Mouse (Mus musculus) stomach, postnatal 0 days (tissue): ENCODE data around the gene Bpifa1.

Experiments
- CTCF ChIP-seq: IDR thresholded peaks from 2 replicates; pipeline ENCODE4 v1.5.1; 2016; ENCODE audit warnings: antibody characterized with exemption, low read depth, mild to moderate bottlenecking, moderate library complexity
- EP300 ChIP-seq: optimal IDR thresholded peaks from 2 replicates; pipeline ENCODE3; 2016; ENCODE audit warnings: antibody characterized with exemption

- TF ChIP-seq EP300 = no peak
- TF ChIP-seq CTCF = no peak
Observed at GRCm38 (mm10) chr2:154189877-154190434, 47.3 kb downstream of the Bpifa1 start.
